Mouse (Mus musculus): ENCODE measurements at regions not wholly inside any gene's neighbourhood (a gene's known extent, or its start where the extent isn't known, plus 50 kb on each side); places are given as distances from the start of the nearest gene placed in this dataset.

GRCm38 (mm10) chr14:35906313-35906712 lies 94.5 kb upstream of the 4930596D02Rik start:
- DNase-seq (ENCODE audit: low spot score in 2 of 2) = no peak

GRCm38 (mm10) chr14:35884658-35885273 lies 73.0 kb upstream of the 4930596D02Rik start:
- peak in 1 of 2 experiments; percentile 23 for DNase-seq (ENCODE audit: low spot score in 2 of 2)

GRCm38 (mm10) chr14:35874265-35874664 lies 62.5 kb upstream of the 4930596D02Rik start:
- DNase-seq (ENCODE audit: low spot score in 2 of 2) = no peak

Measured in right cerebral cortex, postnatal 10 days (tissue).